Mouse (Mus musculus): ENCODE results near the gene Slc25a41. TPM values are rescaled to one million over a fixed set of nuclear protein-coding genes. Genes with fewer than 3 reads are reported as not detected.

Slc25a41 gene
- not detected in 4 replicates for total RNA-seq (2023; ENCODE audit: inconsistent age)

DNA sequence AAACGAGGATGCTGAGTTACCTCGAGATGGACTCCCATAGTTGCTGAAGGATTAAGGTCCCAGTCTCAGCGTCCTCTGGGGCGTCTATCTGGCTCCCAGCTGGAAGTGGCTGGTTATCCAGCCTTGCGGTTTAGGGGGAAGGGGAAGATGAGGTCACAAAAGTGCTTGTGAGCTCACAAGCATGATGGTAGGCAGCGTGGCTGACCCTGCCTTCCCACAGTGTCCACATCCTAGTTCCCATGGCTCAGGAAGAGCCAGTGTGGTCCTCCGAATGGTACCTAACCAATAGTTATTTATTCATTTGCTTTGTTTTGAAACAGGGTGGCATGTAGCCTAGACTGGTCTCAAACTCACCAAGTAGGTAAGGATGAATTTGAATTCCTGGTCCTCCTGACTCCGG lies at the start of gene Slc25a41:
Gene Slc25a41, minus strand, starts transcription at position 101 of the 400 bp plus-strand sequence.

GRCm38 (mm10) chr17:57087049-57087832 lies 45.8 kb upstream of the Slc25a41 start, which contains the start of gene Tubb4a:
Tubb4a (minus strand) TSS chr17:57087782.

GRCm38 (mm10) chr17:57078336-57078735 lies 36.9 kb upstream of the Slc25a41 start, which contains the start of gene Dennd1c:
Dennd1c (minus strand) TSS chr17:57078514.

DNA sequence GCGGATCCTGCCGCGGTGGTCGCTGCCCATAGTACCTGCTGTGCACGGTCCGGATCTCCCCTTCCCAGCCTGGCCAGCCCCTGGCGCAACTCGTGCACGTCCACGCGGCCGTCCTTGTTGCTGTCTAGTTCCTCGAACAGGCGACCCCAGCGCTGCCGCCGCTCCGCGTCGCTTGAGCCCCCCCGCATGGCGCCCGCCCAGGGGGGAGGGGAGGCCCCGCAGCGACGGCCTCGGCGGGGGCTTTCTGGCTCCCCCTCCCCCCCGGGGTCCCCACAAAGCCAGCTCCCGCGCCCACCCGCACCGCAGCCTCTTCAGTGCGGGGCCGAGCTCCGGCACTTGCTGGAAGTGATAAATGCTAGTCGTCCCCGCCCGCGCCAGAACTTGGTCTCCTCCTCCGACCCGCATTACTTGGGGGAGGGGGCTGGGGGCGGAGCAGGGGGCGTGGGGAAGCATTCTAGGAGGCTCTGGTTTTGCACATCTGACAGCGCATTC lies 18.1 kb upstream of the Slc25a41 start, which contains the start of gene Slc25a23:
Gene Slc25a23, minus strand, starts transcription at position 378 of the 492 bp plus-strand sequence.

GRCm38 (mm10) chr17:57058891-57059485 lies 17.5 kb upstream of the Slc25a41 start, which contains the start of gene Crb3:
Crb3 (plus strand) TSS chr17:57059105.

DNA sequence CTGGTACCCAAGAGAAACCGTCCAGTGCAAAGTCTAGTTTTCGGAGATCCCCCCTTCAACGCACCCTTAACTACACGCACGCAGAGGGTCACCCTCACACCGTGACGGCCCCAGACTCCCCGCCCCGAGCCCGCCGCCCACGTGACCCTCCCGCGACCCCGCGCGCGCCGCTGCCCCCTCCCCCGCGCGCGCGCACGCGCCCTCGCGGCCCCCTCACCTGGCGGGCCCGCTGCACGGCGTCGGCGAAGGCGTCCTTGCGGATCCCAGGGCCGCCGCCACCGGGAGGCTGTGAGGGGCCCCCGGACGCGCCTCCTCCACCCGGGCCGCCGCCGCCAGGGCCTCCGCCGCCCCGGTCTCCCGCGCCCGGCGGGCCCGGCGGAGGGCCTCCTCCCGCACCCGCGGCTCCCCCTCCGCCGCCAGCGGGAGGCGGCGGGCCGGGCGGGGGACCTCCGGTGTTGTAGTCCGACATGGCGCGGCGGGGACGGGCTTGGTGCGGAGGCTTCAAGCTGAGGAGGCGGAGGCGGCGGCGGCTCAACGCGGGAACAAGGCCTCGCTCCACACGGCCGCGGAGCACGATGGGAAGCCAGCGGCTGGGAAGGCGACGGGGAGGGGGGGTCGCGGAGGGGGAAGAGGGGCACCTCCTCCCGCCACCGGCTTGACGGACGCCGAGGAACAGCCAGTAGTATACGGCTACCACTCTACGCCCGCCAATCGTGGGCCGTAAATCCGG lies 10.4 kb downstream of the Slc25a41 start, which contains the start of gene Khsrp:
Gene Khsrp, minus strand, starts transcription at position 592 of the 730 bp plus-strand sequence.

GRCm38 (mm10) chr17:57011236-57012141 lies 30.0 kb downstream of the Slc25a41 start, which contains the start of the genes Gtf2f1 and Gm17949:
Gtf2f1 (minus strand) TSS chr17:57011288.
Gm17949 (plus strand) TSS chr17:57011469.

GRCm38 (mm10) chr17:56999968-57000609 lies 41.4 kb downstream of the Slc25a41 start, which contains the start of gene Pspn:
Pspn (minus strand) TSS chr17:57000018.

GRCm38 (mm10) chr17:56997029-56997667 lies 44.3 kb downstream of the Slc25a41 start, which contains the start of gene Alkbh7:
Alkbh7 (plus strand) TSS chr17:56997339.

GRCm38 (mm10) chr17:56990115-56990746 lies 51.2 kb downstream of the Slc25a41 start, which contains the start of gene Clpp:
Clpp (plus strand) TSS chr17:56990305.

Other genes with a start within 250 kb of the Slc25a41 start
- 11.4 to 13.3 TPM (median 11.9 TPM) in 4 replicates for gene Rfx2, start 210.6 kb downstream of the Slc25a41 start, total RNA-seq (2023; ENCODE audit: inconsistent age)
- gene Acsbg2, start 167.2 kb downstream of the Slc25a41 start, total RNA-seq (2023; ENCODE audit: inconsistent age), result not detected in 4 replicates
- gene 1700061G19Rik, start 166.2 kb downstream of the Slc25a41 start, total RNA-seq (2023; ENCODE audit: inconsistent age), result not detected in 4 replicates
- gene Mllt1, start 106.2 kb downstream of the Slc25a41 start, total RNA-seq (2023; ENCODE audit: inconsistent age), result 35.8 to 37.4 TPM (median 36.8 TPM) in 4 replicates
- not detected in 4 replicates for gene Acer1, start 59.5 kb downstream of the Slc25a41 start, total RNA-seq (2023; ENCODE audit: inconsistent age)
- 28.2 to 36.9 TPM (median 32.1 TPM) in 4 replicates for gene Clpp, start 51.3 kb downstream of the Slc25a41 start, total RNA-seq (2023; ENCODE audit: inconsistent age)
- 11.9 to 19.9 TPM (median 17.6 TPM) in 4 replicates for gene Alkbh7, start 44.3 kb downstream of the Slc25a41 start, total RNA-seq (2023; ENCODE audit: inconsistent age)
- gene Pspn, start 41.6 kb downstream of the Slc25a41 start, total RNA-seq (2023; ENCODE audit: inconsistent age), result 1.7 to 2.1 TPM in 2 of 4 replicates, not detected in the others
- 62.0 to 67.8 TPM (median 67.0 TPM) in 4 replicates for gene Gtf2f1, start 30.4 kb downstream of the Slc25a41 start, total RNA-seq (2023; ENCODE audit: inconsistent age)
- 0.48 TPM in 1 of 4 replicates, not detected in the others for gene Gm17949, start 30.2 kb downstream of the Slc25a41 start, total RNA-seq (2023; ENCODE audit: inconsistent age)
- 135 to 137 TPM (median 137 TPM) in 4 replicates for gene Khsrp, start 10.1 kb downstream of the Slc25a41 start, total RNA-seq (2023; ENCODE audit: inconsistent age)
- 12.1 to 17.9 TPM (median 15.4 TPM) in 4 replicates for gene Crb3, start 17.5 kb upstream of the Slc25a41 start, total RNA-seq (2023; ENCODE audit: inconsistent age)
- gene Slc25a23, start 18.2 kb upstream of the Slc25a41 start, total RNA-seq (2023; ENCODE audit: inconsistent age), result 15.2 to 25.1 TPM (median 18.8 TPM) in 4 replicates
- gene Dennd1c, start 36.9 kb upstream of the Slc25a41 start, total RNA-seq (2023; ENCODE audit: inconsistent age), result 148 to 162 TPM (median 151 TPM) in 4 replicates
- gene Tubb4a, start 46.1 kb upstream of the Slc25a41 start, total RNA-seq (2023; ENCODE audit: inconsistent age), result 0.22 to 0.36 TPM (median 0.24 TPM) in 3 of 4 replicates, not detected in the other
- 0.93 to 1.2 TPM in 2 of 4 replicates, not detected in the others for gene Tnfsf9, start 63.7 kb upstream of the Slc25a41 start, total RNA-seq (2023; ENCODE audit: inconsistent age)
- not detected in 4 replicates for gene Cd70, start 108.1 kb upstream of the Slc25a41 start, total RNA-seq (2023; ENCODE audit: inconsistent age)
- 0.36 TPM in 1 of 4 replicates, not detected in the others for gene Tnfsf14, start 152.5 kb upstream of the Slc25a41 start, total RNA-seq (2023; ENCODE audit: inconsistent age)
- gene C3, start 186.5 kb upstream of the Slc25a41 start, total RNA-seq (2023; ENCODE audit: inconsistent age), result 1.1 to 5.8 TPM (median 4.2 TPM) in 4 replicates
- gene Gpr108, start 206.8 kb upstream of the Slc25a41 start, total RNA-seq (2023; ENCODE audit: inconsistent age), result 54.2 to 60.2 TPM (median 57.3 TPM) in 4 replicates
- 8.7 to 10.7 TPM (median 9.5 TPM) in 4 replicates for gene Trip10, start 207.8 kb upstream of the Slc25a41 start, total RNA-seq (2023; ENCODE audit: inconsistent age)
- 193 to 203 TPM (median 194 TPM) in 4 replicates for gene Vav1, start 237.4 kb upstream of the Slc25a41 start, total RNA-seq (2023; ENCODE audit: inconsistent age)

All from B cell, adult (primary cell).